Mouse (Mus musculus): Measurements from ENCODE around the gene Gsap.
"Not testable (repeated sequence)": the region's sequence is repeated elsewhere in the genome, so short reads cannot be mapped to it uniquely, and the experiment has no call there.

The Gsap gene

DNA sequence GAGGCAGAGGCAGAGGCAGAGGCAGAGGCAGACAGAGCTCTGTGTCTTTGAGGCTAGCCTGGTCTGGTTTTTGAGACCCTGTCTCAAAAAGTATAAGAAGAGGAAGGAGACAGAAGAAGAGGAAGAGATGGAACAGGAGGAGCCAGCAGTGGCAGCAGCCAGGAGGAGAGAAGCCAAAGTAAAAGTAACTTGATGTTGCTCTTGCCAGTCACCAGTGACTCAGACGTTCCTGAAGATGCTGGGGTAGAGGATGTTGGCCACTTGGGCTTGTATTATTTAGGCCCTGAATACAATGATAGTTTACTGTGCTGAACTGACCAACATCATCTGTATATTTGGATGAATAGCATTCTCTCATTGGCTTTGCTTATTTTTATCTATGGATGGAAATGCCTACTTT is 142.5 kb downstream of the Gsap start:
- no peak for DNase-seq (ENCODE audit: low spot score)

DNA sequence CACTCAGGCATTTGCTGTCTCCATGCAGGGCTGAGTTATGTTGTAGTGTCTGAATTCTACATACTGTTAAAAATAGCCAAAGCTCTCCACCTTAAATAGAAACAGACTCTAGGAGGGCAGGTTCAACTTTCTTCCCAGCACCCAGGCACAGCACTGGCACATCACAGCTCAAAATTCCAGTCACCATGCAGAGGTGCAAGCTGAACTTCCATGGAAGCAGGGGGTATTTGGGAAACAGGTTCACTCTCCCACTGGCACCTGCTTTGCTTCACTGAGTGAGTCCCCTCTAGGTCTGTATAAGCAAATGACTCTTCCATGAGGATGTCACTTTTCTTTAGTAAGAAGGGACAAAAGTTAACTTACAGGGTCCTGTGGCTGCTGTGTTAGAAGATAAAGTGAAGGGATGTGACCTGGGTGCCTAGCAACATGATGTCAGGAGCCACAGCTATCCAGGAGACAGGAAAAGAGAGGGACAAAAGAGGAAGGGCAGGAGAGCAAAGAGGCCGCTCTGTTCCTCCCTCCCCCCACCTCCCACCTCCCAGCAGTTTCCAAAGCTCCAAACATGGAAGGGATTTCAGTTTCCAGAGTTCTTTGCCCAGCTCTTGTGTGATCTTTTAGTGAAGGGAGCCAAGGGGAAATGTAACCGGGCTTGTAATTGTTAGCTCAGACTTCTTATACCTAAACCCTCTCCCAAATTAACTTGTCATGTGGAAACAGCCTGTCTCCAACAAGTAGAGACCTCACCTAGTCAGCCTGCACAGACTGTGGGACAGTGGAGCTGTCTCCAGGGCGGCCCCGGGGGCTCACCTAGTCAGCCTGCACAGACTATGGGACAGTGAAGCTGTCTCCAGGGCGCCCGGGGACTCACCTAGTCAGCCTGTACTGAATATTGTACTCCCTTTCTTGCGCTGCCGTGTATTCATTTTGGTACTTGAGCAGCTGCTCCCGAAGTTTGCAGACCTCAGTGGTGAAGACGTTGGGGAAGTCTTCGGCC is 143.9 kb downstream of the Gsap start:
- DNase-seq (ENCODE audit: low spot score): peak; percentile 7

DNA sequence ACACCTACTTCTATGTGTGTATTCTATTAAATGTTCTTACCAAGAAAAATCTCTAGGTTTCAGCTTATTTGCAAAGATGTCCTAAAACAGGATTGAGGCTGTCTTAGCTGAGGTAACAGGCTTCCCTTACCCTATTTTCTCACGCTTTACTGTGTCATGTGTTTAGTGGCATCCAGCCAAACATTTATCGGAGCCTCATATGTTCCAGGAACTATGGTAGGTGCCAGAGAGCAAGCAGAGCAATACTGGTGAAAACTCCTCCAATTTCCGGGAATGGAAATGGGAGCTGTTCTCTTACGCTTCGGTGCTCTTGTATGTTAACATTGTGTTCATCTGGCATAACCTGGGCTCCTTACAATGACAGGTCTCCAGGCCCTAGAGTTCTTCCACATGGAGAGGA is 145.6 kb downstream of the Gsap start:
- DNase-seq (ENCODE audit: low spot score): no peak

DNA sequence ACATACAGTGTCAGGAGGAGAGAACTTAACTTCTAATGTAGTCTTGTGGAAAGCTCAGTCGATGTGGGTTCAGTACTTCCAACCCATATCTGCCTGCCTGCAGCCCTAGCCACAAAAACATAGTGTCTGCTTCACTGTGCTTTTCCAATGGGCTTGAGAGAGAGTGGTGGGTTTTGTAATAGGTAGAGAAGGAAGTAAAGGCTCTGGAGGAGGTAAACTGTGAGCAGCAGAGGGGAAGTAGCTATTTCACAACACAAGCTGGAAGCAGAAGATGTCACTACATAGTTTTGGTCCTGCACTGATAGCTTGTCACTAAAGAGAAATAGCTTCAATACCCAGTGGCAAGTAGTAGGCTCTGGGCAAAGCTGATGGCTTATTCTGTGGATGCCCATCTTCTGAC is 146.1 kb downstream of the Gsap start:
- DNase-seq (ENCODE audit: low spot score): no peak

DNA sequence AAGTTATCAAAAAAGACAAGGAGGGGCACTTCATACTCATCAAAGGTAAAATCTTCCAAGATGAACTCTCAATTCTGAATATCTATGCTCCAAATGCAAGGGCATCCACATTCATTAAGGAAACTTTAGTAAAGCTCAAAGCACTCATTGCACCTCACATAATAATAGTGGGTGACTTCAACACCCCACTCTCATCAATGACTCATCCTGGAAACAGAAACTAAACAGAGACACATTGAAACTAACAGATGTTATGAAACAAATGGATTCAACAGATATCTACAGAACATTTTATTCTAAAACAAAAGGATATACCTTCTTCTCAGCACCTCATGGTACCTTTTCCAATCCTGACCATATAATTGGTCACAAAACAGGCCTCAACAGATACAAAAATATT is 156.2 kb downstream of the Gsap start:
- not testable (repeated sequence) for DNase-seq (ENCODE audit: low spot score)

DNA sequence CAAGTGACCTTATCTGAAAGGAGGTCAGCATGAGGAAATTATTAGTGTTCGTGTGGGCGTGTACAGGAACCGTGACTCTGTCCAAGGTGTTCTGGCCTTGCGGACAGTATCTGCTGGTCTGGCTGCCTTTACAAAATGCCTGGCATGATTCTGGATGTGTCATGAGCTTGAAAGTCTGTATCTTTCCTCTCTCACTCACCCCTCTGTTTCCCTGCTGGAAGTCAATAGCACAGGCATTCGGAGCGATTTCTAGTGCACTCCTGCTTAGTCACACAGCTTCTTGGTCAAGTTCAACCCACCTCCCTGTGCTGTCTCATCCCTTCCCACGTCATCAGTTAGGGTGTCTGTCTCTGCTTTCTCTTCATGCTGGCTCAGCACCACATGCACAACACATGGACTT is 162.3 kb downstream of the Gsap start:
- DNase-seq (ENCODE audit: low spot score): no peak

DNA sequence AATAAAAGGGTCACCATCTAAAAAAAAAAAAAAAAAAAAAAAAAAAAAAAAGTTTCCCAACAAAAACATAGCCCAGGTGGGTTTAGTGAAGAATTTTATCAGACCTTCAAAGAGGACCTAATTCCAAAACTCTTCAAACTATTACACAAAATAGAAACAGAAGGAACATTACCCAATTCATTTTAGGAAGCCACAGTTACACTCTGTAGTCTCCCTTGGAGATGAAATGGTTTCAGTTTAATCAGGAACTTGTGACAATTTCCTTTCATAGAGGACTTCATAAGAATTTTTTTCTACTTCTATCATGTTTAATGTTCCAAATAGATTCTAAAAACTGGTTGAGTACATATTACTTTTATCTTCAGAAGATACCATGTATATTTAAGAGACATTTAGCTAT is 165.6 kb downstream of the Gsap start:
- no peak for DNase-seq (ENCODE audit: low spot score)

DNA sequence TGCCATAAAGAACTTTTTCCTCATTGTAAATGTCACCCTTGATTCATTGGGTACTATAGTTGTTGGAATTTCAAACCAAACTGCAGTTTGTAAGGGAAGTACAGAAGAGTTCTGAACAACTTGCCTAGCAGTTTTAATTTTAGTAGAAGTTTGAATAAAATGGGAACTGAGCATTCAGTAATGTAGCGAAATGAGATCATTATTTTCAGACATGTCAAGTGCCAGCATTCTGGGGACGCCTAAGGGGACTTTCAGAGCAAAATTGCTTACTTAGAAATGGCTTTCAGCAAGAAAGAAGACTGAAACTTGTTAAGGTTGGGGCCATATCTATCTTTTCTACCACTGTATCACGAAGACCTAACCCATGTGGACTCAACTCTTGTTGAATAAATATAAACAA is 172.6 kb downstream of the Gsap start:
- no peak for DNase-seq (ENCODE audit: low spot score)

DNA sequence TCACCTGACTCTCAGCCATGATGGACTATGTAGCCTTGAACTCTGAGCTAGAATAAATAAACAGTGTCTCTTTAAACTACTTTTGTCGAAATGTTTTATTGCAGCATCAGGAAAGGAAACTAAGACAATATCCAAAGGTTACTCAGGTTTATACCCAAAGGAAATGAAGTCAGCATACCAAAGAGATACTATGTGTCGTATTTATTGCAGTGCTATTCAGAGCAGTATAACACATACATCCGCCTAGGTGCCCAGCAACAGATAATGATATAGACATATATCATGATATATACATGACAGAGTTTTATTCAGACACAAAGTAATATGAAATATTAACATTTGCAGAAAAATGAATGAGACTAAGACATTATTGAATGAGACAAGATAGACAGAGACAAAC is 177.3 kb downstream of the Gsap start:
- DNase-seq (ENCODE audit: low spot score): no peak
